Mouse (Mus musculus): Measurements from ENCODE around the gene Zmynd8.

Gene Zmynd8

GRCm38 (mm10) chr2:165792431-165793282 lies 106.2 kb downstream of the Zmynd8 start:
- DNase-seq, result no peak

GRCm38 (mm10) chr2:165791657-165792056 lies 107.2 kb downstream of the Zmynd8 start:
- DNase-seq, result peak; percentile 36

GRCm38 (mm10) chr2:165791026-165791425 lies 107.8 kb downstream of the Zmynd8 start:
- no peak for DNase-seq

- DNase-seq, result no peak
Observed at GRCm38 (mm10) chr2:165789667-165790066, 109.1 kb downstream of the Zmynd8 start.

GRCm38 (mm10) chr2:165788796-165789195 lies 110.0 kb downstream of the Zmynd8 start:
- no peak for DNase-seq

- DNase-seq, result peak; percentile 78
Observed at GRCm38 (mm10) chr2:165788005-165788404, 110.8 kb downstream of the Zmynd8 start.

GRCm38 (mm10) chr2:165786467-165786866 lies 112.3 kb downstream of the Zmynd8 start:
- no peak for DNase-seq

- DNase-seq, result no peak
Observed at GRCm38 (mm10) chr2:165785312-165786036, 113.3 kb downstream of the Zmynd8 start.

GRCm38 (mm10) chr2:165782324-165782723 lies 116.5 kb downstream of the Zmynd8 start:
- peak; percentile 77 for DNase-seq

- DNase-seq, result peak; percentile 76
Observed at GRCm38 (mm10) chr2:165778927-165779326, 119.9 kb downstream of the Zmynd8 start.

GRCm38 (mm10) chr2:165769375-165769948 lies 129.4 kb downstream of the Zmynd8 start:
- DNase-seq, result no peak

GRCm38 (mm10) chr2:165768805-165769358 lies 129.9 kb downstream of the Zmynd8 start:
- no peak for DNase-seq

GRCm38 (mm10) chr2:165759421-165759985 lies 139.3 kb downstream of the Zmynd8 start:
- no peak for DNase-seq

GRCm38 (mm10) chr2:165758534-165758933 lies 140.3 kb downstream of the Zmynd8 start:
- no peak for DNase-seq

- DNase-seq, result no peak
Observed at GRCm38 (mm10) chr2:165757799-165758198, 141.0 kb downstream of the Zmynd8 start.

GRCm38 (mm10) chr2:165752704-165753103 lies 146.1 kb downstream of the Zmynd8 start:
- no peak for DNase-seq

- DNase-seq, result no peak
Observed at GRCm38 (mm10) chr2:165751068-165751467, 147.7 kb downstream of the Zmynd8 start.

GRCm38 (mm10) chr2:165748426-165748825 lies 150.4 kb downstream of the Zmynd8 start:
- no peak for DNase-seq

GRCm38 (mm10) chr2:165747975-165748374 lies 150.8 kb downstream of the Zmynd8 start:
- DNase-seq, result no peak

- DNase-seq, result no peak
Observed at GRCm38 (mm10) chr2:165745306-165746098, 153.3 kb downstream of the Zmynd8 start.

- no peak for DNase-seq
Observed at GRCm38 (mm10) chr2:165742210-165742786, 156.5 kb downstream of the Zmynd8 start.
